Mouse (Mus musculus) spleen, postnatal 10 days (tissue): ENCODE measurements around the gene St6galnac6.

Experiments used
- DNase-seq, 2 experiments: peaks; one replicate each; pipeline ENCODE4 v3.0.0; 2021 to 2022; ENCODE audit warnings: low spot score in 2 of 2

St6galnac6 gene

DNA sequence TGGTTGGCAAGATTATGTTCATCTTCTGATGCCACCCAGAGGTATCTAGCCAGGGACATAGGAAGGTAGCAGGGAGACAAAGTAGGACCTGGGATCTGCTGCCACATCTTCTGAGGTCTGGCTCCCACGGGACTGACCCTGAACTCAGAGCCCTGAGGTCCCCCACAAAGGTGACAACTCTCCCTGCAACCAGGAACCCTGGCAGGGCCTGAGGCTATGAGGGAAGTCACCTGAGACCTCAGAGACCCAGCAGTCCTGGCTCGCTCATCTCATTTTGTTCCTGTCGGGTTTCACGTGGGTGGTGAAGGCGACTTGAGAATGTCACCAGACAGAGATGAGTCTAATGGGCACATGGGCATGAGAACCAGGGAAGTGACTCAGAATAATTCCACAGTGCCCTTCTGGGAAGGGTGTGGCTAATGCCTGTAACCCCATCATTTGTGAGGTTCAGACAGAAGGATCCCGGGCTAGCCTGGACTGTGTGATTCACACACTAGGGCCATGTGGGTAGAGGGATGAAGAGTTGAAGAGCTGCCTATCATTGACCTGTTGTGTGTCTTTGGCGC lies 14.3 kb upstream of the St6galnac6 start:
- no peak for DNase-seq

GRCm38 (mm10) chr2:32586871-32587351 lies 12.6 kb upstream of the St6galnac6 start, which contains the start of gene St6galnac4:
Gene St6galnac4, plus strand, starts transcription at chr2:32587095.
- peak; percentile 75 to 91 for DNase-seq

DNA sequence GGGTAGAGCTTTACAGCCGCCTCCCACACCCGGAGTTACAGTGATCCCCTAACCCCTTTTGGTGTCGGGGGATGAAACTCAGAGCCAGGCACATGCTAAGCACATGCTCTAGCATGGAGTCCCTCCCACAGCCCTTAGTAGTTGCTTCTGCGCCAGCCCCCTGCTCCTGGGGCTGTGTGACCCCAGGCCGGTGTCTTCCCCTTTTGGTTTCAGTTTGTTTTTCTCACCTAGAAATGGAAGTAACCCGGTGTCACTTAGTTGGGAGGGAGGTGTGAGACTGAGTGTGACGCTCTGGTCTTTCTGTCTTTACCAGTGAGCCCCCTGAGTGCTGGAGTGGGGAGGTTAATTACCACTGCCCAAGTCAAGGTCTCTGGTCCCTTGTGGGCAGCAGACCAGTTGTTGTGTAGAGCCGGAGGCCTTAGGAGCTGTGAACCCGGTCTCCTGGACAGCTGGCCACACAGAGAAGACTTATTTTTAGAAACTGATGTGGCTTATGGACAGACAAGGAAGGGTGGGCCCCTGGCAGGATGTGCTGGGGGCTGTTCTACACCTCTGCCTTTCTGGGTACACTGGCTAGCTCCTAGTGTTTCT lies 11.7 kb upstream of the St6galnac6 start:
- DNase-seq, result peak; percentile 44 to 62

DNA sequence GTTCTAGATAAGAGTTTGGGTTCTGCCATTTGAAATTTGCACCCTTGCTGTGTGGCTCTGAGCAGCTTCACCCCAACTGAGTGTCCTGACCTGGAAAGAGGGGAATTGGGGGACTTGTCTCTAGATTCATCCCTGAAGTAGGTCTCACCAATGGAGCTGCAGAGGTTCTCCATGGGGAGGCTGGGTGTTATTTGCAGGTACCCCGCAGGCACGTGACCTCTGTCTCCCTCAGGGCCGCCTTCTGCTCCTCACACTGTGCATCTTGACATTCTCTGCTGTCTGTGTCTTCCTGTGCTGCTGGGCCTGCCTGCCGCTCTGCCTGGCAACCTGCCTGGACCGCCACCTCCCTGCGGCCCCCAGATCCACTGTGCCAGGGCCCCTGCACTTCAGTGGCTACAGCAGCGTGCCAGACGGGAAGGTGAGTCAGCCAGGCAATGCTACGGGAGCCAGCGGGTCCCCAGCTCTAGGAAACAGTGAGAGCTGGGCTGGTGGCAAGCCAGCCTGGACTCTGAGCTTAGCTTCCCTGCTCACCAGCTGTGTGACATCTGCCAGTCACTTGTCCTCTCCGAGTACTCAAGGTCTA lies 10.2 kb upstream of the St6galnac6 start:
- no peak for DNase-seq

GRCm38 (mm10) chr2:32590224-32590623 lies 9.3 kb upstream of the St6galnac6 start:
- DNase-seq, result no peak

- no peak for DNase-seq
Observed at GRCm38 (mm10) chr2:32591249-32591648, 8.3 kb upstream of the St6galnac6 start.

GRCm38 (mm10) chr2:32596725-32597124 lies 2.8 kb upstream of the St6galnac6 start:
- no peak for DNase-seq

- DNase-seq, result no peak
Observed at GRCm38 (mm10) chr2:32597248-32597647, 2.3 kb upstream of the St6galnac6 start.

GRCm38 (mm10) chr2:32597699-32598098 lies 1.8 kb upstream of the St6galnac6 start:
- DNase-seq, result no peak

GRCm38 (mm10) chr2:32598506-32598905 lies 1.0 kb upstream of the St6galnac6 start:
- DNase-seq, result no peak

GRCm38 (mm10) chr2:32601417-32602065 lies 2.0 kb downstream of the St6galnac6 start:
- peak in 1 of 2 experiments; percentile 74 for DNase-seq

DNA sequence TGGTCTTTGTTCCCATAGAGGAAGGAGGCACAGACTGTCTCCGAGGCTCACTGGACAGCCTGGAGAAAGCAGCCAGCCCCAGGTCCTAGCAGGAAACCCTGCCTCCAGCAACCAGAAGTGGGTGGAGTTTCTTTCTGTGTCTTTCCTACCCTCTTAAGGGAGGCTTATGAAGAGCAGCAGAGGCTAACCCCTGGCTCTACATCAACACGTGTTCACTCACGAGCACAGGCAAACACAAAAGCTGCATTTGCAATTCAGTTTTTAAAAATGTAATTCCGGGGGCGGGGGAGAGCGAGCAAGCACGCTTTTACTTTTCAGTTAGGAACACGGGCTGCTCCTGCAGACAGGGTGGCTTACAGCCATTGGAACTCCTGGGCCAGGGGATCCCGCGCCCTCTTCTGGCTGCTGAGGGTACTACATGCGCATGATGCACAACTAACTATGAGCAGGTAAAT lies 3.1 kb downstream of the St6galnac6 start:
- peak; percentile 91 to 93 for DNase-seq

DNA sequence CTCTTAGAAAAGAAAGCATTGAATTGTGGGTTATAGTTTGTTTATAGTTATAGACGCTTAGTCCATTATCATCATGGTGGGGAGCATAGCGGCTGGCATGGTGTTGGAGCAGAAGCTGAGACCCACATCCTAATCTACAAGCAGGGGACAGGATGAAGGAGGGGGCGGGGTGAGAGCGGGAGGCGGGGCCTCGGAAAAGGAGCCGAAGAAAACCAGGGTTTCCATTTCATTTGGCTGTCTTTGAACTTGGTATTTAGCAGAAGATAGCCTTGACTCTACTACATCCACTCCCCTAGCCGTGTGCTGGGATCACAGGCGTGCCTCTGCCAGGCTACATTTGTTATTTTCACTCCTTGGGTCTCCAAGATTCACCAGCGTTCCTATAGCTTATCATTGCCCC lies 5.1 kb downstream of the St6galnac6 start:
- no peak for DNase-seq

DNA sequence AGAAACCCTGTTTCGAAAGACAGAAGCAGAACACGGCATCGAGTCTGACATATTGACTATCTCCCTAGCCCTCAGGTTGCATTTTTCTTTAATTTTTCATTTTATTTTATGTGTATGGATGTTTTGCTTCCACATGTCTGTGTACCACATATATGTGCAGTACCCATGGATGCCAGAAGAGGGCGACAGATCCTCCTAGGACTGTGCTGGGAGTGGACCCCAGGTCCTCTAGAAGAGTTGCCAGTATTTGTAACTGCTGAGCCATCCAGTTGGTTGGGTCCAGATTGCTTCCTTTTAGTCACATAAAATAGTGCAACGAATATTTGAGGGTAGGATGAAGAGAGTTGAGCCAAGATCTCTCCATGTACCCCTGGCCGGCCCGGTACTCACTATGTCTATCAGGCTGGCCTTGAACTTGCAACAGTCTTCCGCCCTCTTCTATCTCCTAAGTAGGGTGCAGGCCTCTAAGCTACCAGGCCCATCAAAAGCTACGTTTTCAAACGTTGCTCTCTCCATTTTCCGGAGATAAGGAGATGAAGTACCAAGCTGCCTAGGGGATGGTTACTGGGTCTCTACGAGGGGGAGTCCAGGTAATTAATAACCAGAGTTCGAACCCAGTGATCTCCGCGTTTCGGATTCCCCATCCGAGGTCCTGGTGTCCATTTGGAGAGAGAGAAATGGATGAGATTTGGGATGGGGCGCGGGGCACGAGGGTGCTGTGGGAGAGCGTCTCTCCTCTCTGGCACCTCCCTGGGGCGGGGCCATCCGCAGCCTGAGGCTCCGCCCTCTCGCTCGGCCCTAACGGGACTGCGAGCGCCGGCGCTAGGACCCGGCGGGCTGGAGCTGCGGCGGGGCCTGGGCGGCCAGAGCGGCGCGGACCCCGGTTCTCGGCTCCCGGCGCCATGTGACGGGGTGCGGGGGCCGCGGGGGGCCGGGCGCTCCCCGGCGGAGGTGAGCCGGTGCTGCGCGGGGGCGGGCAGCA lies 6.9 kb downstream of the St6galnac6 start:
- peak; percentile 82 to 93 for DNase-seq

DNA sequence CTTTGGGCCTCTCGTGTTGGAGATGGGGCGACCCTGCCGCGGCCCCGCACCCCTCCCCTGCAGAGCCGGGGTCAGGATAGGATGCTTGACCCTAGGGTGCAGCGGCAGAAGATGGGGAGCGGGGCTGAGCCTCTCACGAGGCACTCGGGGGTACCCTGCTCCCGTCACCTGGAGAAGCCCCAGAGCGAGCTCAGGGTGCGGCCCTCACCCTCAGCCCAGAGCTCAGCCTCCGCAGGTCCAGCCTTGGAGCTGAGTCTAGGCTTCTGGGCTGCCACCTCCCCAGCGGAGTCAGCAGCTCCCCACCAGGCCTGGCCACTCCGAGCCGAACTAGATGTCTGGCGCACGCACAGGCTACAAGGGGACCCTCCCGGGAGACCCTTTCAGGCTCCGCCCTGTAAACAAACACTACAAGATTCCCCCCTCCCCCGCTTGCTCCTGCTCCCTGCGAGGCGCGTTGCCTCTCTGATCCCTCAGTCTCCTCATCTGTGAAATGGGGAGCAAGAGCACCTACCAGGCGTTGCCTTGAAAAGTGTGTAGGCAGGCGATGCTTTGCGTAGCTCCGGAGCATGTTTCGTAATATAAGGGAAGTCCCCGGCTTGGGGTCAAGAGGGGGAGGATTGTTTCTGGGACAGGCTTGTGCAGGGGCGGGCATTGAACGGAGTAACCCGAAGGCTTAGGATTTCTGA lies 7.9 kb downstream of the St6galnac6 start:
- peak; percentile 57 to 61 for DNase-seq

DNA sequence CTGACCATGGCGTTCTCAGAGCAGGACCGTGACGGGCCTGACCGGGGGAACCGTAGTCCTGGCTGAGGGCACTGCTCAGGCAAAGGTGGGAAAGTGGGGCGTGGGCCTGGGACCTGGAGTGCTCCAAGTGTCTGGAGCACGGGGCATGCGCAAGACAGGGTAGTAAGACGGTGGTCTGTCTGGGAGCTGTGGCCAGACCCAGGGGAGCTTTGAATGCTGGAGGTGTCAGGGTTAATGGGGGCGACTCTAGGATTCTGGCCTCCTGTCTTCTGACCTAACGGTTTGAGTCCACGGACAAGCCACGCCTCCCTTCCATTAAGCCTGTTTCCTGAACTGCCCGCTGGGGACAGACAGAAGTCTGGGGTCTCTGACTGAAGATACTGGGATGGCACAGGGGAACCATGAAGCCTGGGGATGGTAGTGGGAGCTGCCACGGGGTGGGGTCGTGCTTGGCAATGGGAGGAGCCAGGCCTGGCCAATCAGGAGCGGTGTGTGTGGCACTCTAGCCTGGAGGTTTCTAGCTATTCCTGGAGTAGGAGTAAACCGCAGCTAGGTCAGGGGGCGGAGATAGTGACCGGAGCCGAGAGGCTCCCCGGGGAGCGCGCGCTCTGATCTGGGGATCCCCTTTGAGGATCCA lies 8.8 kb downstream of the St6galnac6 start:
- DNase-seq, result peak; percentile 64 to 70

DNA sequence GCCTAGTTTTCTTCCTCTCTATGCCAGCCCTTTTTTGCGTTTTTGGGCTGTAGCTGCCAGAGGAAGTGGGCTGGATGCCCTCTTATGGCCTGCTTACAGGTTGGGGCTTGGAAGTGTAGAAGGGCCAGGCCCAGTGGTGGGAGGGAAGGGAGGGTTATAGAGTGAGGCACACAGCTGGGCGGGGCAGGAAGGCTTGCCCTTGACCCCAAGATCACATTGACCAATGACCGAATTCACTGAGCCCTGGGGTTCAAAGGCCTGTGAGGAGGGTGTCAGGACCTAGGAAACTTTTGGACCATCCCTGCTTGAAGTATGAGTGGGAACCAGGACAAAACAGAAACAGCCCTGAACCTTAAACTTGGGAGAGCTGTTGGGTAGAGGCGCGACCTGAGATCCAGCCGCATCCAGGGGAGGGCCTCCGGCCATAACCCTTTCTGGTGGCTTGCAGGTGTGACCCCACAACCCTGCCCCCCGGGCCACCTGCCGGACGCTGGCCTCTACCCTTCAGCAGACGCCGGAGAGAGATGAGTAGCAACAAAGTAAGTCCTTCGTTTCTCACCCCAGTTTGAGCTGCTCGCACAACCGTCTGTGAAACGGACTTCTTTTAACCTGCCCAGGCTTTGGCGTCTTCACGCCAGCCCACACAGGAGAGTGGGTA lies 9.4 kb downstream of the St6galnac6 start:
- DNase-seq, result no peak

DNA sequence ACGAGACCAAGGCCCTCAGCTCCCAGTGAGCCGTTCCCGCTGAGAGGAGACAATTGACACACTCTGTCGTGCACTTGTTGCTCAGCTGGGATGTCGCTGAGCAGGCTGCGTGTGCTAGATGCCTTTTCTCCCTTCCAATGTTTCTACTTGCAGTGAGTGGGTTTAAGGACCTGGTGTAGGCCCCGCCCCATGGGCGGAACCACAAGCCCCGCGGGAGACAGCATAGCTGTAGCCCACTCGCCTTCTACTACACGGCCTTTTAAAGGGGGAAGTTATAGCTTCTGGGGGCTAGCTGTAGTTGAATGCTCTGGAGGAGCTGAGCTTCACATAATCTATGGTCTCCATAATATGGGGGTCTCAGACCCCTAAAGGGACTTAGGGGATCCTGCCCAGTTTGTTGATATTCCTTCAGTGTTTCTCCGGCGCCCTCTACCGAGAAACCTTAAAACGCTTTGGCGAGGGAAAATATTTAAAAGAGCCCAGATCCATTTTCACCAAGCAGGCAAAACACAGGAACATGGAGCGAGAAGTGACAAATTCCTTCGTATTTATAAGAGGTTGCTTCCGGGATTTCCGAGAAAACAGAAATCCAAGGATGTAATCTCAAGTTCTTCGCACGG lies 11.2 kb downstream of the St6galnac6 start:
- peak; percentile 37 to 65 for DNase-seq

GRCm38 (mm10) chr2:32612274-32612673 lies 12.8 kb downstream of the St6galnac6 start:
- DNase-seq, result no peak
